Mouse (Mus musculus) lung, adult 2 months (tissue): Measurements from ENCODE around the gene Pxn.
"Not testable (repeated sequence)": the region's sequence is repeated elsewhere in the genome, so short reads cannot be mapped to it uniquely, and the experiment has no call there.

Experiments
- CTCF ChIP-seq: fragments of 200-500 bp; IDR thresholded peaks from 2 replicates; pipeline ENCODE4 v1.5.1; 2011; ENCODE audit warnings: mild to moderate bottlenecking, low read length, control low read depth; ENCODE audit not compliant: insufficient read depth
- POLR2A ChIP-seq: fragments of 200-500 bp; IDR thresholded peaks from 2 replicates; pipeline ENCODE4 v1.6.1; 2011; ENCODE audit warnings: low read depth, mild to moderate bottlenecking, control low read depth, low read length, borderline replicate concordance; ENCODE audit errors: extremely low read depth

- TF ChIP-seq POLR2A, CTCF: not testable (repeated sequence)
Measured at GRCm38 (mm10) chr5:115577686-115578085, 71.2 kb downstream of the Pxn start.
